Mouse (Mus musculus) R1 (cell line): ENCODE measurements around the gene Csf2rb2.
"Not testable (repeated sequence)": the region's sequence is repeated elsewhere in the genome, so short reads cannot be mapped to it uniquely, and the experiment has no call there.

Experiments used
- DNase-seq: peaks from one replicate; pipeline ENCODE4 v3.0.0-alpha.2; 2018; ENCODE audit warnings: low read depth, low spot score

The Csf2rb2 gene

DNA sequence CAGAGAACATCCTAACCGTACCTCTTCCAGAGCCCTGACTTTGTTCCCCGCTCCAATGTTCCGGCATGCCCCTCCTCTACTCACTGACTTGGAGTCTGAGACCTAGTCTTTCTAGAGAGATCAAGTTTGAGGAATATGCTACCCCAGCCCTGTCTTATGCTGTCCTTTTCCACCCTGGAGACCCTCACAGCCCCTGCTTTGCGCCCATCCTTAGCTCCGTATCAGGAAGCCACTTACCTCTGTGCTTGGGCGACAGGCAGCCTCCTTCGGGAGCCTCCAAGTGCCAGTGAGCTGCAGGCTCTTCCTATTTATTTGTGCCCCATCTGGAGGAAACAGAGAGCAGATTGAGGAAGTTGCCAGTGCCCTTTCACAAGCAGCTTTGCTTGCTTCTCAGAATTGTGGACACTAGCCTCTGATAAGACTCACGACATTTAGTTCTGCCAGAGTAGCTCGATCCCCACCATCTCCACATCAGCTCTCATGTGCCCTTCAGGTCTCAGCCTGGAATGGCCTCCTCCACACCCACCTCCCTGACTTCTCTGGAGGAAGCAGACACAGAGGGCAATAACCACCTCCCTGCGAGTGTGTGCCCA is at the start of gene Csf2rb2:
Csf2rb2 (minus strand) TSS at position 381 of the 593 bp plus-strand sequence.
- no peak for DNase-seq

DNA sequence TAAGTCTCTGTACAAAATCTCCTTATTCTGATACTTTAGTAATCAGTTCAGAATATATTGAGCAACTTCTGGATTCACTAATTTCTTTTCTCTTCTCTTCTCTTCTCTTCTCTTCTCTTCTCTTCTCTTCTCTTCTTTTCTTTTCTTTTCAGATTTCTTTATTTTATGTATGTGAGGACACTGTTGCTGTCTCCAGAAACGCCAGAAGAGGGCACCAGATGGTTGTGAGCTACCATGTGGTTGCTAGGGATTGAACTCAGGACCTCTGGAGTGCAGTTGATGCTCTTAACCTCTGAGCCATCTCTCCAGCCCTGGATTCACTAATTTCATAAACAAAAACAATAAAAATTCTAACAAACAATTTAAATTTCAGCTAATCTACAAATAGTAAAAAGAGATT is 49.4 kb upstream of the Csf2rb2 start:
- peak; percentile 40 for DNase-seq

DNA sequence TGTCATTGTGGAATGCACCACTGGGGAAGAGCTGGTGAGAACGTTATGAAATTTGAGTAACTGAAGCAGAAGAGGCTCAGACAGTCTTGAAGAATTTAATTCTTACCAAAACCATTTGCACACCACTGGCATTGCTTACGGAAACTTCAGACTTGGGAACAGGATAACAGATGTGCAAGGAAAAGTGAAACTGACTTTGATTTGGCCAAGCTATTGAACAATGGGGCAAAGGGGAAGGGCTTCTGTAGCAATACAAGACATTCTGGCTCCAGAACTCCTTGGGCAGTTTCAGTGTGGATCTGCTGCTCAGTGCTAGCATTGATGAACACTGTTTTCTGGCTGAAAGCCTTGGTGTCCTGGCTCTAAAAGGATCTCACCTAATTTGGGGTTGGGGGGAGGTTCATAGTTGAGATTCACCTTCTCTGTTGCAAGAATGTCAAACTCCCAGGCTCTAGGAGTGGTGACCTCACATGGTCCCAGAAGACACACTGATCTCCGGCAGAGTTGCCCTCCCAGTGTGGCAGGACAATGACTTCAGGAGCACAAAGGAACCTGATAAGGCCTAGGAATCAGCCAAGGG is 46.2 kb upstream of the Csf2rb2 start:
- DNase-seq = no peak

DNA sequence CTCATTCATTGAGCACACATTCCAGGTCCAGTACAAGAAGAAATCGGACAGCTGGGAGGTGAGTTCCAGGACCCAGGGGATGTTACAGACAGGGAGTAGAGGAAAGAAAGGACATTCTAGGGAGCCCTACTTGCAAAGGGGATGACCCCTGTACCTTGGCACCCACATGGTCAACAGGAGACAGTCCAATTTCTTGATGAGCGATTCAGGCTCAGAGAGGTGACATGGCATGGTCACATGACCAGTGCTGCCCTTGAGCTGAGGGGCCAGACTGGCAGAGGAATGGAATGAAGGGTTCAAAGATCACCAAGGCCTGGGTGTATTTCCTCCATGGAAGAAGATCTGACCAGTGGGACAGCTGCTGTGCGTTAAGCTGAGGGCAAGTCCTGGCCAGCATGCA is 39.0 kb upstream of the Csf2rb2 start:
- no peak for DNase-seq

DNA sequence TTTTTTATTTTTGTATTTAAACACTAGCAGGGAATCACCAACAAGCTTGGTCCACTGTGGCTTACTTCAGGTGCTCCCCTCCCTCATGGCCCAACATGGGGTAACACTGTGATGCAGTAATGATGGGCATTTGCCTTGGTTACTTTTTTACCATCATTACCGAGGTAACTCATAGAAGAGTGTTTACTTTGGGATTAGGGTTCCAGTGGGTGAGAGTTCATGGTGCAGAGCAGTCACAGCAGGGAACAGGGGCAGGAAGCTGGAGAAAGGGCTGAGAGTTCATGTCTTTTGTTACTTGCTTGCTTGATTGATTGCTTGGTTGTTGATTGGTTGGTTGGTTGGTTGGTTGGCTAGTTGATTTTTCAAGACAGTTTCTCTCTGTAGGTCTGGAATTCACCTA is 38.2 kb upstream of the Csf2rb2 start:
- no peak for DNase-seq

DNA sequence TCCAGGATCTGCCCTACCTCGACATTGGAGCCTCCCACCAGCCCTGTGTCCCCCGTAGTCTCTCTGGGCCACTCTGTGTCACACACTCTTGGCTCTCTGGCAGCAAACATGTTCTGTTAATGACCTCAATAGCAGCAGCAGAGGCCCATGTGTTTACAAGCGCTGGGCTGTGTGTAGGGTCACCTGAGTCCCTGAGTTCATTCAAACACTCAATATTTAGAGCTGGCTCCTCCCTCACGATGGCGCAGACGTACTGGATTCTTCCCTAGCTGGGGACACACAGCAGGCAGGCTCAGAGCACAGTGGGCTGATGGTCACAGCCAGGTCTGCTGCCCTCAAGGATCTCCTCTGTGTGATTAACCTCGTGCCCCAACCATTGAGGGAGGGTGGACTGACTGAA is 35.4 kb upstream of the Csf2rb2 start:
- DNase-seq = not testable (repeated sequence)

DNA sequence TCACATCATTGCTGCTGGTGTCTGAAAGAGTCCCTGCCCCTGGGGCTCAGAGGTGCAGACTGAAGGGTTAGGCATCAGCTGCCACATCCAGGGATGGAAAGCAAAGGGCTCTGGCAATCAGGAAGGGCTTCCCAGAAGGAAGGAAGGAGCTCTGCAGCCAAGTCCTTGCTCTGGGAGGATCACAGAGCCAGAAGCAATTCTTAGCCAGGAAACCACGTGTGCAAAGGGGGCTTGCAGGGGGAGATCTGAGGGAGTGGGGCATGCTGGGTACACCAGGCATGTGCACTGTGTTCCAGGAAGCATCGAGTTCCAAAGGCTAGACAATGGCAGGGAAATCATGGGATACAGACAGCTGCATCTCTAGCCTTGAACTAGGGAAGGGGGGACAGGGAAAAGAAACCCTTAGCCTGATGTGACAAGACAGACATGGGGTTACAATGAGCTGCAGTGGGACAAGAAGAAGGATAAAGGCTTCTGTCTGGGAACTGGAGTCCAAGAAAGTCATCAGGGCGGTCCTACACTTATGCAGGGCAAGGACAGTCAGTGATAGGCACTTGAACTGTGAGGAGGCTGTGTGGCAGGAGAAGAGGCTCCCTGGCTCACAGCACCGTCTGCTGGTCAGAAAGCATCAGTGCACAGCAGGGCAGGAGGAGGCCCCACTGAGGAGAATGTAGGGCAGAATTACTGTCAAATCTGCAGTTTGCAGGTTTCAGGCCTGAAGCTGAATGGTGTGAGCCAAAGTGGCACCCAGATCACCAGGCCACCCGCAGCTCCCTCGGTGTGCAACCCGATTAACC is 34.3 kb upstream of the Csf2rb2 start:
- DNase-seq = peak; percentile 32

DNA sequence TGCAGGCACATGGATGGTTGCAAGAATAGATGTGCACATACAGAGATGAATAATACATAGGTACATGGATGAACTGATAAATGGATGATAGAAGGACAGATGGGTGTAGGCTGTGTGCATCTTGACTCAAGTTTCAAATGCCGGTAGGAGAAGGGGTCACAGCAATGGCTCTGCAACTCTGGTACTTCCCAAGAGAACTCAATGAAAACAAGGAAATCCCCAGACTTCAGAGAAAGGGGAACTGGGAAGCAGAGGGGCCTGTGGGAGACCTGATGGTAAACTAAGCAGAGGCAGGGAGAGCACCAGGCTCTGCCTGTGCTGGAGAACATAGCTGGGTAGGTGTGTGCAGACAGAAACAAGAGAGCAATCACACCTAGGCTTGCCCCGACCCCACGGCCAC is 28.9 kb upstream of the Csf2rb2 start:
- no peak for DNase-seq

DNA sequence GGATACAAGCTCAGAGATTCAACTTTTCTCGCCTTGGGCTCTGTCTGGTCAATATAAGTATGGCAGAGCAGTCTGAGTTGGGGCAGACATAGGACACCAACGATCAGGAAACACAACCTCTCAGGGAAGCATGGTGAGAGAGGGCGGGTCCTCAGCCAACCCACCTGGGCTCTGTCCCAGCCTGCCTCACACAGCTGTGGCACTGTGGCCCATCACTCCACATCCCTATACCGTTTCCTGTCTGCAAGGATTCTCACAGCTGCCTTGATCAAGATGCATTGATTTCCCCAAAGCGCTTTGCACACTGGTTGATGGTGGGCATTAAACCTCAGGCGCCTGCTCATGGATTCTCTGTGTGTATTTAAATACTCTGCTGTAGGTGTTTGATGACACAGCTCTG is 27.5 kb upstream of the Csf2rb2 start:
- no peak for DNase-seq

DNA sequence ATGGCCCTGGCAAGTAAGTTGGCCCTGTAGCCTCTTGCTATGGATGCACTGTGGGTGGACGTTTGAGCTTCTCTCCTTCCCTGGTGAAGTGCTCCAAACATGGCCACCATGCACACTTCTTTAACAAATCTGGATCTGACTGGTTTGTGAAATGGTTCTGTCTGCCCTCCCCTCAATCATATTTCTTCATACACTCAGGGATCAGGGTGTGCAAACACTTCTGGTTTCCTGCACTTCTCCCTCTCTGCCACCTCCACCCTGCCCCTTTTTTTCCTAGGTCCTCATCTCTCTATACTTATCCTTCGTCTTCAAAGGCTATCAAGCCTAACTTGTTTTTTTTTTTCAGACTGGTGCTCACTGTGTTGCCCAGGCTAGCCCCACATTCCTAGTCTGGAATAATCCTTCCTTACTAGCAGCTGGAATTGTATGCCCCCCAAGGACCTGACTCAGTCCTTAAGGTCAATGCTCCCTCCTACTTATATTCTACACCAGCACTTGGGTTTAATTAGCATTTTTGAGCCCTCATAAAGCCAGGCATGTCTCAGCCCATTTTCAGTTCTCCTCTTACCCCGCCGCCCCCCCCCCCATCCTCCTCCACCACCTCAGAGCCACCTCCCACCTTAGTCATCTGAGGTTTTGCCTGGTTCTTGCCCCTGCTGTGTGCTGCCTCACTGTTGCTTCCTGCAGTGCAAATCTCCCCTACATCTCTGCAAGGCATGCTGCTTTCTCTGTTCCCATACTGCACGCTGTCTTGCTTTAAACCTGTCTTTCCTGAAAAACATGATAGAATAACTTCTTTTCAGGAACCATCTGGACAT is 26.2 kb upstream of the Csf2rb2 start:
- DNase-seq = no peak

DNA sequence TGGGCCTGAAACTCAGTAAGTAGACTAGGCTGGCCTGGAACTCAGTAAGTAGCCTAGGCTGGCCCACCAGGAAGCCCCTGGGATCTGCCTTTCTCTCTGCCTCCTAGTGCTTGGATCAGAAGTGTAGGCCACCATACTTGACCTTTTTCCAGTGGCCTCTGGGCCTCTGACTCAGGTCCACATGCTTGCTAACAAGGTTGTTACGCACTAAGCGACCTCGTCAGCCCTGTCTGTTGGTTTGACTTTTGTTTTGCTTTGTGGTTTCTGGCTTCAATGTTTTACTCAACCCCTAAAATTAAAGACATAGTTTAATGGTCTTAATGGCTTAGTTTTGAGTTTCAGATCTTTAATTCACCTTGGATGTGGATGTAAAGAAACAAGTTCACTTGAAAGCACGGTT is 25.2 kb upstream of the Csf2rb2 start:
- DNase-seq = no peak

DNA sequence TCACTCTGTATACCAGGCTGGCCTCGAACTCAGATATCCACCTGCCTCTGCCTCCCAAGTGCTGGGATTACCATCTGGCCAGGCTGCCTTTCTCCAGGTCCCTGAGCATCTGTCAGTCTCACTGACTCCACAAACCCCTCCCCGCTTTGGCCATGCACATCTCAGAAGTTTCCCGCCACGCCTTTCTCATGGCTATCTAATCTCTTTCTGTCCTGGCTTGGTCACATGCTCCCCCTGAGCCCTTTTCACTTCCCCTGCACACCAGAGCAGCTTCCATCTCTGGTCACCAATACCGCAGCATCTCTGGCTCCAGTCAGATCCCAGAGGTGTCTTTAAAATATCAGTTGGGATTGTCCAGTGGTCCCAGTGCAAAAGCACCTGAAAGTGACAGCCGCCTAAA is 24.5 kb upstream of the Csf2rb2 start:
- not testable (repeated sequence) for DNase-seq

DNA sequence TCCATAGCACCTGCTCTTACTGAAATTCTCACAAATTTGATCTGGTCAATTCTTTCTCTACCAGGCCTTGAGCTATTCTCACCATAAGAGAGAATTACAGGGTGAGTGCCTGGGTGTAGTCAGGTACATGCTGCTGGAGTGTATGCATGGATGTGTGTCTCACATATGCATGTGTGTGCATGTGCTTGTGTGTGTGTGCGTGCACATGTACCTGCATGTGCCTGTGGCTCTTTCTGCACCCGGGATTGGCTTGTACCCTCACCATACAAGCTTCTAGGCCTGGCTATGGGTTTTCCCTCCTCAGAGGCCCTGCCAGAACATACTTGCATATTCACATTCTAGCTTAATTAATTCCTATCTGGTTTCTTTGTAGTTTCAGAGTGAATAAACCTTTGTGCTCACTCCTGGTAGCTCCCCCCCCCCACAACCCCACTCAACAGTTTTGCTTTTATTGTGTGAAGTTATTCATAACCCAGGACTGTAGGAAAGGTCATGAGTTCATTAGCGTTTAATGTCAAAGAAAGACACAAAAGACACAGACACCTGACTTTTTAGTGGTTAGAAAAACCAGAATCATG is 23.1 kb upstream of the Csf2rb2 start:
- no peak for DNase-seq

DNA sequence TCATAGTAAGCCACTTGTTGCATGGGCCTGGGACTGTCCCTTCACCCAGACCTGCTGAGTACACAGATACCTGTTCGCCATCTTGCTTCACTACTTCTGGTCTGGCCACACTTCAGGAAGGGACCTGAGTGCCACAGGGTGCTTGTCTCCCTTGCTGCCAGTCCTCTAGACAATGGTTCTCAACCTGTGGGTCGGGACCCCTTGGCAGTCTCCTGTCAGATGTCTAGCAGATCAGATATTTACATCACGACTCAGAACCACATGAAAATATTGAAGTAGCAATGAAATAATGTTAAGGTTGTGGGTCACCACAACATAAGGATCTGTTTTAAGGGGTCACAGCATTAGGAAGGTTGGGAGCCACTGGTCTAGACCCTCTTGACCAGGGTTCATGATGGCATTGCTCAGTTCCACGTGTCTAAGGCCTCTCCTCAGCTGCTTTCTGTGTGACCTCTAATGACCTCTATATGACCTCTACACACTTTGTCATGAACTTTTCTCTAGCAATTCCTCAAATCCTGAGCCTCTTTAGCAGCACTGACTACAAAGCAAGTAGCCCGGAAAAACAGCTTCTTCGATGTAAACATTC is 22.3 kb upstream of the Csf2rb2 start:
- not testable (repeated sequence) for DNase-seq

DNA sequence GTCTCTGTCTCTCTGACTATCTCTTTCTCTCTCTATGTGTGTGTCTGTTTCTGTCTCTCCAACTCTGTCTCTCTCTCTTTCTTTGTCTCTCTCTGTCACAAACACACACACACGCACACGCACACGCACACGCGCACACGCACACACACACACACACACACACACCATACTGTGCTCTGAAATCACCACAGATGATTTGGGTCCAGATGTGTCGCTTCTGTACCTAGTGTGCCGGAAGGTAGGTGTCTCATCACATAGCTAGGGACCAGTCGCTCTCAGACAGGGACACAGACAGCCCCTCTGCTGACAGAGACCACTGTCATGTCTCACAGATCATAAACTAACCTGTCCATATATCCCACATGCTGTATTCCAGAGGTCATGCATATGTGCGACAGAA is 21.2 kb upstream of the Csf2rb2 start:
- DNase-seq = no peak

DNA sequence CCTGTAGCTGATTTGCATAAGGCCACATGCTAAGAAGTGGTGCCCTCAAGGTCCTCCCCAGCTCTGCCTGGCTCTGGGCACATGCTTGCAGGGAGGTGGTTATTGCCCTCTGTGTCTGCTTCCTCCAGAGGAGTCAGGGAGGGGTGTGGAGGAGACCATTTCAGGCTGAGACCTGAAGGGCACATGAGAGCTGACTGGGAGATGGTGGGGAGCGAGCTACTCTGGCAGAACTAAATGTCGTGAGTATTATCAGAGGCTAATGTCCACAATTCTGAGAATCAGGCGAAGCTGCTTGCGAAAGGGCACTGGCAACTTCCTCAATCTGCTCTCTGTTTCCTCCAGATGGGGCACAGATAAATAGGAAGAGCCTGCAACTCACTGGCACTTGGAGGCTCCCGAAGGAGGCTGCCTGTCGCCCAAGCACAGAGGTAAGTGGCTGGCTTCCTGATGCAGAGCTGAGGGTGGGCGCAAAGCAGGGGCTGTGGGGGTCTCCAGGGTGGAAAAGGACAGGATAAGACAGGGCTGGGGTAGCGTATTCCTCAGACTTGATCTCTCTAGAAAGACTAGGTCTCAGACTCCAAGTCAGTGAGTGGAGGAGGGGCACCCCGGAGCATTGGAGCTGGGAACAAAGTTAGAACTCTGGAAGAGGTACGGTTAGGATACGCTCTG is 20.3 kb upstream of the Csf2rb2 start, which contains the start of gene Csf2rb:
Csf2rb (plus strand) TSS at position 82 of the 669 bp plus-strand sequence.
- no peak for DNase-seq

DNA sequence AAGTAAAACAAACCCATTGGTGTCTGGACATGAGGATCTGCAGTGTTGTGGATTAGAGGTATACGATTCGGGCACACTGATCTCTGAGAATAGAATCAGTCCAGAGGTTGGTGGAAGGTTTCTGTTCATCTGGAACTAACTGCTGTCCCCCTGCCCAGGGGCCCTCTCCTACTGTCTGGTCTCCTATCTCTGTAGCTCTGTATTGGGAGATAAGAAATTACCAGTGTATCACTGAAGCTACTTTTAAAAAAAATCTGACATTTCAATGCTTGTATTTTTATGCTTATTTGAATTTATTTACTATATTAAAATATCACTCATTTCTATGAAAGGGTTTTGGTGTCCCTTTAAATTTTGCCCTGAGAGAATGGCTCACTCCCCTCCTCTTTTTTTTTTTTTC is 18.8 kb upstream of the Csf2rb2 start:
- DNase-seq = no peak

DNA sequence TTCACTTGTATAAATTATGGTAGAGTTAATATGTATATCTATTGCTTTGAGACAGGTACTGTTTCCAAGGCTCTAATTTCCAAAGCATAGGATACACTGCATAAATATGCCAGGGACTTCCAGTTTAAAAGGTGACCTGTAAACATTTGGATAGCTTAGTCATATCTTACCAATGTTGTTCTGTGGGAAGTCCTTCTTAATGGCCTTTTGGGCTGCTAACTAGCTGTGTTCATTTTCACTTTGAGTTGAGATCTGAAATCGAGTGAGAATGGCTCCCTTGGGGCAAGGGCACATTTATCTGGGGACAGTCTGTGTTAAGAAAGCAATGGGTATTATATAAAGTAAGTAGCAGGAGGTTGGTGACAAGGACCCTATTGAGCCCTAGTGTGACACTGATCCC is 17.8 kb upstream of the Csf2rb2 start:
- DNase-seq = no peak

DNA sequence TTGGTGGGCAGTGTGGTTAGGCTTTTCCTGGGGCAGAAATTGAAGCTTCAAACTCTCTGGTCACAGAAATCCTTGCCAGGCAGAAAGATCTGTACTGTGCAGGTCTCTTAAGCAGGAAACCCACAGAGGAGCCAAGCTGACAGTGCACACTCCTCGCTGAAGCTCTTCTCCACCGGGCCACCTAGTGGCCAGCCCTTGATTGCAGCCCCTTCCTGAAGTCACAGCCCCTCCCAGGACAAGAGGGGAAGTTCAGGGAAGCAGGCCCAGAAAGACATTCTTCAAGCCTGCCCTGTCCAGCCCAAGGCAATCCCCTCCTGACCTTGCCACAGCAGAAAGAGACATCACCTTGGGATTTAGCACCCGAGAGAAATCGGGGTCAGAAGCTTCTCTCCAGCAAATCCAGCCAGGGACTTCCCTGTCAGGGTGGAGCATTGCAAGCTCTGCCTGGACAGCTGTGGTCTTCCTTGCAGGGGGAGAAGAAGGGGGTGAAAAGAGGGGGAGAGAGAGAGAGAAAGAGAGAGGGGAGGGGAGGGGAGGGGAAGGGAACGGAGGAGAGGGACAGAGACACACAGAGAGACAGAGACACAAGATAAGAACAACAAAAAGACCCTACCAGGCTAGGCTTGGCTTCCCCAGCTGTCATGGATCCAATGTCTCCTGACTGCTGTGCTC is 15.4 kb upstream of the Csf2rb2 start:
- DNase-seq = peak; percentile 43
